Mouse (Mus musculus): ENCODE results near the gene Add1. TPM values are rescaled to one million over a fixed set of nuclear protein-coding genes. Genes with fewer than 3 reads are reported as not detected.

Add1 gene
- 117 TPM for polyA plus RNA-seq (2014; fragmentation: Illumina TruSeq; extraction: RNeasy Lipid Tissue Mini Kit (QIAGEN cat#74804); ENCODE audit: low read depth, low replicate concordance)

GRCm38 (mm10) chr5:34573268-34574221 lies at the start of gene Add1:
Gene Add1, plus strand, starts transcription at chr5:34573664.

GRCm38 (mm10) chr5:34525663-34526476 lies 47.6 kb upstream of the Add1 start, which contains the start of gene Sh3bp2:
Gene Sh3bp2, plus strand, starts transcription at chr5:34525838.

GRCm38 (mm10) chr5:34636481-34637287 lies 63.2 kb downstream of the Add1 start, which contains the start of gene Mfsd10:
Gene Mfsd10, minus strand, starts transcription at chr5:34637212.

GRCm38 (mm10) chr5:34659686-34660590 lies 86.5 kb downstream of the Add1 start, which contains the start of the genes Nop14 and Grk4:
Gene Nop14, minus strand, starts transcription at chr5:34660148.
Gene Grk4, plus strand, starts transcription at chr5:34660379.

Other genes with a start within 250 kb of the Add1 start
- 29.3 TPM for gene Rnf4, start 237.4 kb upstream of the Add1 start, polyA plus RNA-seq (2014; fragmentation: Illumina TruSeq; extraction: RNeasy Lipid Tissue Mini Kit (QIAGEN cat#74804); ENCODE audit: low read depth, low replicate concordance)
- gene Fam193a, start 203.7 kb upstream of the Add1 start, polyA plus RNA-seq (2014; fragmentation: Illumina TruSeq; extraction: RNeasy Lipid Tissue Mini Kit (QIAGEN cat#74804); ENCODE audit: low read depth, low replicate concordance): 12.8 TPM
- 13.7 TPM for gene Tnip2, start 59.7 kb upstream of the Add1 start, polyA plus RNA-seq (2014; fragmentation: Illumina TruSeq; extraction: RNeasy Lipid Tissue Mini Kit (QIAGEN cat#74804); ENCODE audit: low read depth, low replicate concordance)
- gene Sh3bp2, start 47.8 kb upstream of the Add1 start, polyA plus RNA-seq (2014; fragmentation: Illumina TruSeq; extraction: RNeasy Lipid Tissue Mini Kit (QIAGEN cat#74804); ENCODE audit: low read depth, low replicate concordance): 2.4 TPM
- gene Mfsd10, start 63.5 kb downstream of the Add1 start, polyA plus RNA-seq (2014; fragmentation: Illumina TruSeq; extraction: RNeasy Lipid Tissue Mini Kit (QIAGEN cat#74804); ENCODE audit: low read depth, low replicate concordance): 18.5 TPM
- 17.2 TPM for gene Nop14, start 86.5 kb downstream of the Add1 start, polyA plus RNA-seq (2014; fragmentation: Illumina TruSeq; extraction: RNeasy Lipid Tissue Mini Kit (QIAGEN cat#74804); ENCODE audit: low read depth, low replicate concordance)
- gene Grk4, start 86.7 kb downstream of the Add1 start, polyA plus RNA-seq (2014; fragmentation: Illumina TruSeq; extraction: RNeasy Lipid Tissue Mini Kit (QIAGEN cat#74804); ENCODE audit: low read depth, low replicate concordance): 5.7 TPM
- gene Htt, start 188.1 kb downstream of the Add1 start, polyA plus RNA-seq (2014; fragmentation: Illumina TruSeq; extraction: RNeasy Lipid Tissue Mini Kit (QIAGEN cat#74804); ENCODE audit: low read depth, low replicate concordance): 8.1 TPM